Mouse (Mus musculus) layer of hippocampus, adult 9-11 months (tissue): ENCODE data around the gene Mns1.
"Not testable (repeated sequence)": the region's sequence is repeated elsewhere in the genome, so short reads cannot be mapped to it uniquely, and the experiment has no call there.

Experiments used
- DNase-seq: peaks from one replicate; pipeline ENCODE4 v3.0.0; 2022

Gene Mns1

GRCm38 (mm10) chr9:72437822-72438701, at the start of gene Mns1:
TSS of gene Mns1 (plus strand) at chr9:72438011.
- peak; percentile 90 for DNase-seq

- DNase-seq: no peak
These were observed 48.9 kb upstream of the Mns1 start for GRCm38 (mm10) chr9:72388934-72389333.

- no peak for DNase-seq
These were observed 48.3 kb upstream of the Mns1 start for GRCm38 (mm10) chr9:72389431-72390002.

GRCm38 (mm10) chr9:72390321-72391077, 47.3 kb upstream of the Mns1 start:
- DNase-seq: no peak

GRCm38 (mm10) chr9:72392686-72393085, 45.1 kb upstream of the Mns1 start:
- no peak for DNase-seq

- DNase-seq: no peak
These were observed 44.6 kb upstream of the Mns1 start for GRCm38 (mm10) chr9:72393238-72393637.

- no peak for DNase-seq
These were observed 43.9 kb upstream of the Mns1 start for GRCm38 (mm10) chr9:72393869-72394341.

GRCm38 (mm10) chr9:72400121-72400520, 37.7 kb upstream of the Mns1 start:
- no peak for DNase-seq

- DNase-seq: not testable (repeated sequence)
These were observed 36.0 kb upstream of the Mns1 start for GRCm38 (mm10) chr9:72401769-72402168.

GRCm38 (mm10) chr9:72403421-72403820, 34.4 kb upstream of the Mns1 start:
- DNase-seq: no peak

- no peak for DNase-seq
These were observed 33.4 kb upstream of the Mns1 start for GRCm38 (mm10) chr9:72404446-72404845.

GRCm38 (mm10) chr9:72404934-72405333, 32.9 kb upstream of the Mns1 start:
- DNase-seq: no peak

GRCm38 (mm10) chr9:72405882-72406638, 31.8 kb upstream of the Mns1 start:
- no peak for DNase-seq

GRCm38 (mm10) chr9:72408131-72408586, 29.7 kb upstream of the Mns1 start:
- DNase-seq: peak; percentile 43

GRCm38 (mm10) chr9:72409381-72410225, 28.2 kb upstream of the Mns1 start:
- no peak for DNase-seq

- no peak for DNase-seq
These were observed 26.1 kb upstream of the Mns1 start for GRCm38 (mm10) chr9:72411746-72412145.

GRCm38 (mm10) chr9:72418443-72418842, 19.4 kb upstream of the Mns1 start:
- DNase-seq: no peak

- DNase-seq: no peak
These were observed 17.3 kb upstream of the Mns1 start for GRCm38 (mm10) chr9:72420490-72420889.

GRCm38 (mm10) chr9:72422284-72422683, 15.5 kb upstream of the Mns1 start:
- no peak for DNase-seq

GRCm38 (mm10) chr9:72422753-72423152, 15.1 kb upstream of the Mns1 start:
- DNase-seq: no peak

GRCm38 (mm10) chr9:72425300-72425850, 12.4 kb upstream of the Mns1 start:
- no peak for DNase-seq
